In genomic region chr7:57071435-57072160, GRCm38 (mm10) we compare ENCODE assay signal across 23 mouse cellular contexts.
A peak's percentile ranks its signal among the peaks of the same experiment; 100 is the strongest.
DNase-seq lines count a peak whose midpoint lies in the region; ATAC-seq lines count a peak whose summit lies in the region.
"Had no signal": no experiment of that assay in that cellular context is flagged by ENCODE, and none has a peak within 500 bp of the region (broad histone marks: within the 10 kb centered on the region; RNA-seq: fewer than 3 reads in every experiment).

No protein-coding gene starts in this region.

- no peak overlapping the region for H3K4me3 ChIP-seq in embryonic facial prominence, embryonic 11.5 days (ENCODE audit: low read depth, low read length)
- no peak overlapping the region for H3K4me3 ChIP-seq in embryonic facial prominence, embryonic 10.5 days
- H3K4me3 ChIP-seq in hindbrain, embryonic 13.5 days = no peak overlapping the region
- H3K4me3 ChIP-seq in hindbrain, embryonic 16.5 days (ENCODE audit: low read length) = no peak overlapping the region
- H3K4me3 ChIP-seq: heart, embryonic 10.5 days; limb, embryonic 13.5 days; lung, embryonic 15.5 days; midbrain, embryonic 10.5 days had no signal

- H3K9ac ChIP-seq in embryonic facial prominence, embryonic 11.5 days (replicated peaks; ENCODE audit: low read length) = no peak overlapping the region
- H3K9ac ChIP-seq in hindbrain, embryonic 13.5 days = no peak overlapping the region
- H3K9ac ChIP-seq in hindbrain, embryonic 16.5 days (ENCODE audit: low read depth, low read length) = no peak overlapping the region
- H3K9ac ChIP-seq: hindbrain, embryonic 14.5 days; limb, embryonic 13.5 days; liver, embryonic 14.5 days; lung, embryonic 15.5 days had no signal

- H3K27me3 ChIP-seq in embryonic facial prominence, embryonic 11.5 days (ENCODE audit: control insufficient read depth, insufficient read depth, low read length) = no peaks in the 10 kb centered on the region
- H3K27me3 ChIP-seq in embryonic facial prominence, embryonic 10.5 days (replicated peaks; ENCODE audit: low read depth, poor library complexity, severe bottlenecking) = no peaks in the 10 kb centered on the region
- no peaks in the 10 kb centered on the region for H3K27me3 ChIP-seq in hindbrain, embryonic 13.5 days
- H3K27me3 ChIP-seq in hindbrain, embryonic 16.5 days (replicated peaks; ENCODE audit: control insufficient read depth, insufficient read depth, low read length) = no peaks in the 10 kb centered on the region
- H3K27me3 ChIP-seq: limb, embryonic 13.5 days; lung, embryonic 15.5 days had no signal

- H3K4me1 ChIP-seq in embryonic facial prominence, embryonic 11.5 days (ENCODE audit: control insufficient read depth, insufficient read depth, low read length) = no peaks in the 10 kb centered on the region
- no peaks in the 10 kb centered on the region for H3K4me1 ChIP-seq in embryonic facial prominence, embryonic 10.5 days
- no peaks in the 10 kb centered on the region for H3K4me1 ChIP-seq in hindbrain, embryonic 13.5 days (replicated peaks)
- no peaks in the 10 kb centered on the region for H3K4me1 ChIP-seq in hindbrain, embryonic 16.5 days (ENCODE audit: control insufficient read depth, insufficient read depth, low read depth, low read length)
- H3K4me1 ChIP-seq: heart, embryonic 10.5 days; limb, embryonic 13.5 days; lung, embryonic 15.5 days; midbrain, embryonic 10.5 days had no signal

- no peaks in the 10 kb centered on the region for H3K36me3 ChIP-seq in embryonic facial prominence, embryonic 11.5 days (replicated peaks; ENCODE audit: control insufficient read depth, insufficient read depth, low read depth, low read length)
- H3K36me3 ChIP-seq in embryonic facial prominence, embryonic 10.5 days (replicated peaks) = no peaks in the 10 kb centered on the region
- H3K36me3 ChIP-seq in hindbrain, embryonic 13.5 days = no peaks in the 10 kb centered on the region
- H3K36me3 ChIP-seq in hindbrain, embryonic 16.5 days (ENCODE audit: control insufficient read depth, insufficient read depth, low read length) = no peaks in the 10 kb centered on the region
- H3K36me3 ChIP-seq: G1E; heart, embryonic 10.5 days; limb, embryonic 13.5 days; lung, embryonic 15.5 days; midbrain, embryonic 10.5 days had no signal

- no peaks in the 10 kb centered on the region for H3K9me3 ChIP-seq in embryonic facial prominence, embryonic 11.5 days (replicated peaks; ENCODE audit: control insufficient read depth, low read length)
- no peaks in the 10 kb centered on the region for H3K9me3 ChIP-seq in embryonic facial prominence, embryonic 10.5 days
- no peaks in the 10 kb centered on the region for H3K9me3 ChIP-seq in hindbrain, embryonic 13.5 days
- no peaks in the 10 kb centered on the region for H3K9me3 ChIP-seq in hindbrain, embryonic 16.5 days (ENCODE audit: control insufficient read depth, low read length)
- H3K9me3 ChIP-seq: heart, embryonic 10.5 days; limb, embryonic 13.5 days; lung, embryonic 15.5 days; midbrain, embryonic 10.5 days had no signal

- 0 out of 2 replicates have a peak, but pooled peaks have one; percentile 39 for ATAC-seq in embryonic facial prominence, embryonic 11.5 days (replicated peaks; ENCODE audit: insufficient number of reproducible peaks, low FRiP score, low TSS enrichment, low read depth)
- 0 out of 2 replicates have a peak, but pooled peaks have one; percentile 28 for ATAC-seq in hindbrain, embryonic 13.5 days (ENCODE audit: low FRiP score)
- ATAC-seq in hindbrain, embryonic 16.5 days = no peak
- ATAC-seq: activated CD4-positive, CD25-positive, alpha-beta regulatory T cell, adult 4 months; intestine, embryonic 16.5 days had no signal

- H3K4me2 ChIP-seq in embryonic facial prominence, embryonic 11.5 days (ENCODE audit: low read depth, low read length) = no peak overlapping the region
- no peak overlapping the region for H3K4me2 ChIP-seq in hindbrain, embryonic 13.5 days
- no peak overlapping the region for H3K4me2 ChIP-seq in hindbrain, embryonic 16.5 days (ENCODE audit: low read length)
- H3K4me2 ChIP-seq: hindbrain, embryonic 14.5 days; limb, embryonic 13.5 days; lung, embryonic 15.5 days had no signal

- 90% methylated on average over 2 of the region's 2 CpGs for WGBS in embryonic facial prominence, embryonic 11.5 days
- WGBS in embryonic facial prominence, embryonic 10.5 days = 96% methylated on average over 2 of the region's 2 CpGs
- 94% methylated on average over 2 of the region's 2 CpGs for WGBS in hindbrain, embryonic 13.5 days
- WGBS in hindbrain, embryonic 16.5 days = 90% methylated on average over 2 of the region's 2 CpGs

- no peak overlapping the region for H3K27ac ChIP-seq in embryonic facial prominence, embryonic 11.5 days (replicated peaks; ENCODE audit: low read depth, low read length)
- H3K27ac ChIP-seq in embryonic facial prominence, embryonic 10.5 days (replicated peaks) = no peak overlapping the region
- H3K27ac ChIP-seq in hindbrain, embryonic 13.5 days = no peak overlapping the region
- no peak overlapping the region for H3K27ac ChIP-seq in hindbrain, embryonic 16.5 days (ENCODE audit: low read depth, low read length)
- H3K27ac ChIP-seq: heart, embryonic 10.5 days; hindbrain, embryonic 14.5 days; limb, embryonic 13.5 days; liver, embryonic 14.5 days; lung, embryonic 15.5 days; midbrain, embryonic 10.5 days had no signal

- DNase-seq in embryonic facial prominence, embryonic 11.5 days (ENCODE audit: low spot score) = no peak
- no peak for DNase-seq in embryonic facial prominence, embryonic 10.5 days (ENCODE audit: low spot score)
- DNase-seq in right cerebral cortex, postnatal 4 days = peak; percentile 51
- no peak for DNase-seq in right cerebral cortex, adult 18-20 months
- no peak for DNase-seq in embryo, embryonic 9.5 days (ENCODE audit: extremely low spot score)
- no peak for DNase-seq in spleen, postnatal 36 days (ENCODE audit: low spot score in 2 of 2)
- DNase-seq: adrenal gland, postnatal 14 days; cerebellum, adult 18-20 months; gastrocnemius, postnatal 25 days; heart, postnatal 14 days; kidney, postnatal 36 days; lung, postnatal 4 days had no signal
